Mouse (Mus musculus) ES-Bruce4 (cell line): ENCODE results near the gene Sept4. TPM values are rescaled to one million over a fixed set of nuclear protein-coding genes. Genes with fewer than 3 reads are reported as not detected.

Experiments
- H3K27ac ChIP-seq: 2 replicates; pipeline ENCODE4 v1.5.1; 2012; ENCODE audit warnings: low read length, inconsistent platforms; ENCODE audit not compliant: insufficient read depth
- H3K27me3 ChIP-seq: 2 replicates; pipeline ENCODE4 v1.6.1; 2012; ENCODE audit warnings: mild to moderate bottlenecking, low read length, inconsistent platforms; ENCODE audit not compliant: control insufficient read depth, poor library complexity, insufficient read depth, severe bottlenecking
- H3K36me3 ChIP-seq: 2 replicates; pipeline ENCODE4 v1.6.1; 2012; ENCODE audit warnings: inconsistent platforms, mild to moderate bottlenecking, low read length, moderate library complexity; ENCODE audit not compliant: control insufficient read depth, poor library complexity, insufficient read depth, severe bottlenecking
- H3K4me1 ChIP-seq: one replicate; pipeline ENCODE4 v1.8.1; 2011; ENCODE audit warnings: low read length; ENCODE audit not compliant: control insufficient read depth, insufficient read depth
- H3K4me3 ChIP-seq: 2 replicates; pipeline ENCODE4 v1.5.1; 2011; ENCODE audit warnings: low read depth, mild to moderate bottlenecking, low read length
- H3K9ac ChIP-seq: 2 replicates; pipeline ENCODE4 v1.6.1; 2012; ENCODE audit warnings: low read depth, mild to moderate bottlenecking, inconsistent platforms; ENCODE audit not compliant: poor library complexity, severe bottlenecking
- H3K9me3 ChIP-seq: replicated peaks from 2 replicates; pipeline ENCODE4 v1.6.1; 2012; ENCODE audit warnings: mild to moderate bottlenecking, low read length, inconsistent platforms; ENCODE audit not compliant: control insufficient read depth, poor library complexity, insufficient read depth, severe bottlenecking
- CTCF ChIP-seq: IDR thresholded peaks from one replicate; pipeline ENCODE4 v1.8.1; 2011; ENCODE audit warnings: low read depth, low read length
- EP300 ChIP-seq: IDR thresholded peaks from 2 replicates; pipeline ENCODE4 v1.6.1; 2011; ENCODE audit warnings: low read depth, low read length; ENCODE audit not compliant: insufficient read depth
- POLR2A ChIP-seq: IDR thresholded peaks from one replicate; pipeline ENCODE4 v1.8.1; 2011; ENCODE audit warnings: low read length; ENCODE audit not compliant: insufficient read depth
- polyA plus RNA-seq: library from polyadenylated mRNA; stranded (reverse); fragments of >200 nt; gene quantifications from 2 replicates; pipeline ENCODE4 v1.2.4, GENCODE M21; 2011; ENCODE audit warnings: low read depth; ENCODE audit not compliant: missing spikeins, insufficient read depth, insufficient read length

The Sept4 gene
- polyA plus RNA-seq, 1 experiment, result 68.5 TPM

- H3K27me3 ChIP-seq, result no peaks in the 10 kb centered on the region
- H3K36me3 ChIP-seq, result peaks cover 36% of the 10 kb centered on the region
- no peak for TF ChIP-seq EP300
- no peak for TF ChIP-seq POLR2A
- no peak for TF ChIP-seq CTCF
Observed at GRCm38 (mm10) chr11:87599395-87600089, 30.8 kb downstream of the Sept4 start.

GRCm38 (mm10) chr11:87600322-87600853, 31.7 kb downstream of the Sept4 start:
- peaks cover 45% of the 10 kb centered on the region for H3K36me3 ChIP-seq
- no peaks in the 10 kb centered on the region for H3K4me1 ChIP-seq
- no peaks in the 10 kb centered on the region for H3K9me3 ChIP-seq
- no peak for TF ChIP-seq CTCF
- TF ChIP-seq POLR2A, result no peak
- TF ChIP-seq EP300, result no peak
- H3K9ac ChIP-seq, result no peak overlapping the region
- H3K27ac ChIP-seq, result no peak overlapping the region
- no peaks in the 10 kb centered on the region for H3K27me3 ChIP-seq
- H3K4me3 ChIP-seq, result no peak overlapping the region

More at GRCm38 (mm10) chr11:87599395-87600089, 30.8 kb downstream of the Sept4 start:
- Histone ChIP-seq H3K9me3 (no peaks in the 10 kb centered on the region), H3K9ac (no peak overlapping the region), H3K4me3 (no peak overlapping the region), H3K4me1 (no peaks in the 10 kb centered on the region), H3K27ac (no peak overlapping the region)

GRCm38 (mm10) chr11:87602234-87602633, 33.5 kb downstream of the Sept4 start:
- Histone ChIP-seq H3K4me3 (no peak overlapping the region), H3K27ac (no peak overlapping the region), H3K9me3 (no peaks in the 10 kb centered on the region), H3K9ac (no peak overlapping the region), H3K27me3 (no peaks in the 10 kb centered on the region), H3K36me3 (peaks cover 53% of the 10 kb centered on the region), H3K4me1 (no peaks in the 10 kb centered on the region)
- TF ChIP-seq POLR2A, result no peak
- no peak for TF ChIP-seq EP300
- no peak for TF ChIP-seq CTCF

- no peak overlapping the region for H3K27ac ChIP-seq
- no peak overlapping the region for H3K9ac ChIP-seq
- no peak overlapping the region for H3K4me3 ChIP-seq
- H3K27me3 ChIP-seq, result no peaks in the 10 kb centered on the region
- TF ChIP-seq CTCF, result no peak
- peaks cover 43% of the 10 kb centered on the region for H3K36me3 ChIP-seq
- no peaks in the 10 kb centered on the region for H3K4me1 ChIP-seq
- no peaks in the 10 kb centered on the region for H3K9me3 ChIP-seq
Observed at GRCm38 (mm10) chr11:87603571-87603970, 34.9 kb downstream of the Sept4 start.

- peaks cover 62% of the 10 kb centered on the region for H3K36me3 ChIP-seq
Observed at GRCm38 (mm10) chr11:87609264-87609663, 40.6 kb downstream of the Sept4 start.

GRCm38 (mm10) chr11:87611547-87611946, 42.8 kb downstream of the Sept4 start:
- no peak for TF ChIP-seq EP300
- no peak for TF ChIP-seq POLR2A
- TF ChIP-seq CTCF, result no peak
- Histone ChIP-seq H3K4me3 (no peak overlapping the region), H3K27ac (no peak overlapping the region), H3K9me3 (no peaks in the 10 kb centered on the region), H3K9ac (no peak overlapping the region), H3K36me3 (peaks cover 49% of the 10 kb centered on the region), H3K4me1 (no peaks in the 10 kb centered on the region), H3K27me3 (no peaks in the 10 kb centered on the region)

More at GRCm38 (mm10) chr11:87609264-87609663, 40.6 kb downstream of the Sept4 start:
- Histone ChIP-seq H3K4me3 (no peak overlapping the region), H3K9me3 (no peaks in the 10 kb centered on the region), H3K27me3 (no peaks in the 10 kb centered on the region), H3K9ac (no peak overlapping the region), H3K4me1 (no peaks in the 10 kb centered on the region), H3K27ac (no peak overlapping the region)
- no peak for TF ChIP-seq CTCF
- TF ChIP-seq EP300, result no peak
- TF ChIP-seq POLR2A, result no peak
